22 mouse cellular contexts compared by ENCODE assay signal in the genomic region with DNA sequence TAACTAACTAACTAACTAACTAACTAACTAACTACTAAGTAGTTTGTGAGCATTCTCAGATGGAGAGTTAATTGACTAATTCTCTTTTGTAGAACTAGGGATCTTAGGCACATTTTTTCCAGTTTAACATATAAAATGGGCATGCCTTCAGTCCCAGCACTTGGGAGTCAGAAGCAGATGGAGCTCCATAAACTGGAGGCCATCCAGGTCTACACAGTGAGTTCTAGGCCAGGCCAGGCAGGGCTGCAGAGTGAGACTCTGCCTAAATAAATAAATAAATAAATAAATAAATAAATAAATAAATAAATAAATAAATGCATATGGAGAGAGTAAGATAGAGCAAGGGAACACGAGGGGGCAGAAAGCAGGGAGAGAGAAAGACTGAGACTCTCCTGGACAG. TPM values are rescaled to one million over a fixed set of nuclear protein-coding genes. Genes with fewer than 3 reads are reported as not detected.
DNase-seq lines count a peak whose midpoint lies in the region; ATAC-seq and TF ChIP-seq lines count a peak whose summit lies in the region.
"Had no signal": no experiment of that assay in that cellular context is flagged by ENCODE, and none has a peak within 500 bp of the region (broad histone marks: within the 10 kb centered on the region; RNA-seq: fewer than 3 reads in every experiment).

No protein-coding gene starts in this region.

- H3K27me3 ChIP-seq in heart, embryonic 10.5 days (ENCODE audit: insufficient read depth, poor library complexity, severe bottlenecking): no peaks in the 10 kb centered on the region
- H3K27me3 ChIP-seq in cerebellum, adult 2 months (ENCODE audit: control insufficient read depth, insufficient read depth, low read length): no peaks in the 10 kb centered on the region
- H3K27me3 ChIP-seq in midbrain, embryonic 14.5 days (ENCODE audit: control insufficient read depth, insufficient read depth, low read length): no peaks in the 10 kb centered on the region
- no peaks in the 10 kb centered on the region for H3K27me3 ChIP-seq in kidney, embryonic 16.5 days (ENCODE audit: insufficient read depth, low read length)
- H3K27me3 ChIP-seq: embryonic facial prominence, embryonic 12.5 days; forebrain, embryonic 15.5 days; heart, embryonic 15.5 days; intestine, embryonic 15.5 days; Patski had no signal

- no peak for TF ChIP-seq POLR2A in cerebellum, adult 2 months (IDR thresholded peaks at IDR 0.05; ENCODE audit: borderline replicate concordance, insufficient read depth, low read length)

- 70% methylated on average over 1 of the region's 1 CpGs for WGBS in heart, embryonic 10.5 days
- WGBS in cerebellum, adult 2 months: 24% methylated on average over 1 of the region's 1 CpGs
- 75% methylated on average over 1 of the region's 1 CpGs for WGBS in midbrain, embryonic 14.5 days
- 90% methylated on average over 1 of the region's 1 CpGs for WGBS in kidney, embryonic 16.5 days

- H3K4me1 ChIP-seq in heart, embryonic 10.5 days: peaks cover 7% of the 10 kb centered on the region; the same call in 1 of the 2 replicates
- peaks cover 19% of the 10 kb centered on the region for H3K4me1 ChIP-seq in cerebellum, adult 2 months (ENCODE audit: control insufficient read depth, insufficient read depth, low read length)
- peaks cover 10% of the 10 kb centered on the region for H3K4me1 ChIP-seq in midbrain, embryonic 14.5 days (ENCODE audit: control insufficient read depth, insufficient read depth, low read length)
- no peaks in the 10 kb centered on the region for H3K4me1 ChIP-seq in kidney, embryonic 16.5 days (ENCODE audit: insufficient read depth, low read length)
- H3K4me1 ChIP-seq: intestine, embryonic 15.5 days had no signal

- no peak overlapping the region for H3K9ac ChIP-seq in midbrain, embryonic 14.5 days (replicated peaks; ENCODE audit: low read length)
- H3K9ac ChIP-seq in kidney, embryonic 16.5 days (replicated peaks; ENCODE audit: low read length): no peak overlapping the region
- H3K9ac ChIP-seq: embryonic facial prominence, embryonic 12.5 days; forebrain, embryonic 15.5 days; heart, embryonic 15.5 days; hindbrain, embryonic 14.5 days; intestine, embryonic 15.5 days had no signal

- H3K4me3 ChIP-seq in heart, embryonic 10.5 days: no peak overlapping the region
- H3K4me3 ChIP-seq in cerebellum, adult 2 months (replicated peaks; ENCODE audit: insufficient read depth, low read depth, low read length): no peak overlapping the region
- no peak overlapping the region for H3K4me3 ChIP-seq in midbrain, embryonic 14.5 days (replicated peaks; ENCODE audit: low read depth, low read length)
- no peak overlapping the region for H3K4me3 ChIP-seq in kidney, embryonic 16.5 days (ENCODE audit: low read length)
- H3K4me3 ChIP-seq: embryonic facial prominence, embryonic 12.5 days; forebrain, embryonic 15.5 days; heart, embryonic 15.5 days; intestine, embryonic 15.5 days had no signal

- no peak for TF ChIP-seq CTCF in cerebellum, adult 2 months (IDR thresholded peaks at IDR 0.05; ENCODE audit: borderline replicate concordance, insufficient read depth, low read depth, low read length)

- no peak overlapping the region for H3K4me2 ChIP-seq in midbrain, embryonic 14.5 days (ENCODE audit: low read length)
- H3K4me2 ChIP-seq in kidney, embryonic 16.5 days (replicated peaks; ENCODE audit: low read depth, low read length): no peak overlapping the region
- H3K4me2 ChIP-seq: embryonic facial prominence, embryonic 12.5 days; forebrain, embryonic 15.5 days; heart, embryonic 11.5 days; heart, embryonic 15.5 days; hindbrain, embryonic 14.5 days; intestine, embryonic 15.5 days had no signal

- peak; percentile 46 for DNase-seq in heart, adult 11 months
- DNase-seq in heart, embryonic 10.5 days (ENCODE audit: low spot score): no peak
- DNase-seq in cerebellum, adult 2 months: peak; percentile 64 to 87
- DNase-seq in cerebellum, postnatal 10 days: peak; percentile 55 to 65
- no peak for DNase-seq in adipocyte (ENCODE audit: low spot score)
- DNase-seq in midbrain, embryonic 14.5 days: no peak
- no peak for DNase-seq in thymus, postnatal 25 days
- DNase-seq: adrenal gland, adult 8-10 months; adrenal gland, postnatal 36 days; gastrocnemius, postnatal 36 days; heart, adult 18-20 months; heart, postnatal 14 days; kidney, adult 18-20 months had no signal

- no peaks in the 10 kb centered on the region for H3K9me3 ChIP-seq in heart, embryonic 10.5 days
- no peaks in the 10 kb centered on the region for H3K9me3 ChIP-seq in midbrain, embryonic 14.5 days (ENCODE audit: control insufficient read depth, low read length)
- no peaks in the 10 kb centered on the region for H3K9me3 ChIP-seq in kidney, embryonic 16.5 days (ENCODE audit: low read length)
- H3K9me3 ChIP-seq: embryonic facial prominence, embryonic 12.5 days; forebrain, embryonic 15.5 days; heart, embryonic 15.5 days; intestine, embryonic 15.5 days had no signal

- no peak overlapping the region for H3K27ac ChIP-seq in heart, embryonic 10.5 days
- no peak overlapping the region for H3K27ac ChIP-seq in cerebellum, adult 2 months (ENCODE audit: insufficient read depth, low read length)
- H3K27ac ChIP-seq in midbrain, embryonic 14.5 days (replicated peaks; ENCODE audit: low read depth, low read length): no peak overlapping the region
- no peak overlapping the region for H3K27ac ChIP-seq in kidney, embryonic 16.5 days (ENCODE audit: low read length)
- H3K27ac ChIP-seq: embryonic facial prominence, embryonic 12.5 days; forebrain, embryonic 15.5 days; heart, embryonic 15.5 days; hindbrain, embryonic 14.5 days; intestine, embryonic 15.5 days had no signal

- no peaks in the 10 kb centered on the region for H3K36me3 ChIP-seq in heart, embryonic 10.5 days
- peaks cover 25% of the 10 kb centered on the region for H3K36me3 ChIP-seq in midbrain, embryonic 14.5 days (ENCODE audit: control insufficient read depth, insufficient read depth, low read length)
- no peaks in the 10 kb centered on the region for H3K36me3 ChIP-seq in kidney, embryonic 16.5 days (ENCODE audit: insufficient read depth, low read length)
- H3K36me3 ChIP-seq: heart, embryonic 15.5 days; intestine, embryonic 15.5 days had no signal

- no peak for ATAC-seq in midbrain, embryonic 14.5 days (ENCODE audit: low FRiP score, low TSS enrichment)
- ATAC-seq in kidney, embryonic 16.5 days (ENCODE audit: low FRiP score, low TSS enrichment): no peak
- ATAC-seq: activated CD4-positive, CD25-positive, alpha-beta regulatory T cell, adult 4 months; forebrain, embryonic 15.5 days; intestine, embryonic 15.5 days; Patski had no signal

RNA-seq across cellular contexts. Expression of a gene that starts 20.5 kb away (rescaled TPM):
- 9.0 and 11.8 TPM in 2 replicates for polyA plus RNA-seq in heart, embryonic 10.5 days (2016; fragmentation: Nextera tagmentation; extraction: Ambion mirVana)
- 30.5 and 32.5 TPM in 2 replicates for polyA plus RNA-seq in cerebellum, adult 2 months (2012; rRNA removed)
- polyA plus RNA-seq in midbrain, embryonic 14.5 days (2014; fragmentation: Nextera tagmentation; extraction: Ambion mirVana): 43.0 and 46.7 TPM in 2 replicates
- 13.5 and 13.6 TPM in 2 replicates for polyA plus RNA-seq in kidney, embryonic 16.5 days (2015; fragmentation: Nextera tagmentation; extraction: Ambion mirVana)

RNA-seq across cellular contexts. Expression of a gene that starts 42.3 kb away (rescaled TPM):
- polyA plus RNA-seq in heart, embryonic 10.5 days (2016; fragmentation: Nextera tagmentation; extraction: Ambion mirVana): 11.0 and 12.0 TPM in 2 replicates
- 45.6 and 52.7 TPM in 2 replicates for polyA plus RNA-seq in cerebellum, adult 2 months (2012; rRNA removed)
- 29.9 TPM in 2 replicates for polyA plus RNA-seq in midbrain, embryonic 14.5 days (2014; fragmentation: Nextera tagmentation; extraction: Ambion mirVana)
- 13.4 and 15.1 TPM in 2 replicates for polyA plus RNA-seq in kidney, embryonic 16.5 days (2015; fragmentation: Nextera tagmentation; extraction: Ambion mirVana)

RNA-seq across cellular contexts. Expression of a gene that starts 47.9 kb away (rescaled TPM):
- 1.00 and 1.0 TPM in 2 replicates for polyA plus RNA-seq in heart, embryonic 10.5 days (2016; fragmentation: Nextera tagmentation; extraction: Ambion mirVana)
- 42.3 and 47.6 TPM in 2 replicates for polyA plus RNA-seq in cerebellum, adult 2 months (2012; rRNA removed)
- polyA plus RNA-seq in midbrain, embryonic 14.5 days (2014; fragmentation: Nextera tagmentation; extraction: Ambion mirVana): 3.9 and 4.3 TPM in 2 replicates
- 2.8 TPM in 2 replicates for polyA plus RNA-seq in kidney, embryonic 16.5 days (2015; fragmentation: Nextera tagmentation; extraction: Ambion mirVana)

Comparison
In these comparisons a context has a peak if more than half of its experiments do, and no peak if none do; other contexts are left out.
1. DNase-seq: peak in heart, adult 11 months (single experiment), cerebellum, adult 2 months (2 of 2) and cerebellum, postnatal 10 days (2 of 2); none in heart, embryonic 10.5 days (single experiment), adipocyte (single experiment), midbrain, embryonic 14.5 days (single experiment) and thymus, postnatal 25 days (single experiment).